Mouse (Mus musculus) gastrocnemius, postnatal 10 days (tissue): Measurements from ENCODE around the gene Tubg1. TPM values are rescaled to one million over a fixed set of nuclear protein-coding genes. Genes with fewer than 3 reads are reported as not detected.

Source experiments
- DNase-seq: peaks from one replicate; pipeline ENCODE4 v3.0.0; 2021; ENCODE audit warnings: mixed read lengths
- long read RNA-seq, 2 experiments: library from polyadenylated mRNA; stranded (forward); transcript quantifications; one replicate each; pipeline ENCODE4 v2.0.0; 2021
- total RNA-seq, 2 experiments: library from RNA; stranded (reverse); gene quantifications; 2 replicates each; pipeline ENCODE4 v1.2.3; 2021

The Tubg1 gene
- total RNA-seq, result 10 to 100 TPM; 37.4 to 39.0 TPM
- long read RNA-seq, experiment 1, transcript Tubg1-201 (11 exons, 1,802 nt), result major isoform, 92 of 99 reads
- long read RNA-seq, experiment 1, partial matches to known transcripts, result 1 of 99 reads
- long read RNA-seq, experiment 1, other reads (novel, unspliced or antisense), result 6 of 99 reads
- long read RNA-seq, experiment 2, transcript Tubg1-201 (11 exons, 1,802 nt), result major isoform, 90 of 98 reads
- long read RNA-seq, experiment 2, partial matches to known transcripts, result 4 of 98 reads
- long read RNA-seq, experiment 2, other reads (novel, unspliced or antisense), result 4 of 98 reads

GRCm38 (mm10) chr11:101119761-101120544 lies at the start of gene Tubg1, which contains the start of gene Retreg3:
Tubg1 (plus strand) TSS chr11:101119938.
Retreg3 (minus strand) TSS chr11:101119893.
- peak; percentile 100 for DNase-seq

- DNase-seq, result no peak
These were observed 49.6 kb upstream of the Tubg1 start for GRCm38 (mm10) chr11:101070189-101070527.

GRCm38 (mm10) chr11:101070987-101071386 lies 48.8 kb upstream of the Tubg1 start:
- DNase-seq, result no peak

- no peak for DNase-seq
These were observed 47.8 kb upstream of the Tubg1 start for GRCm38 (mm10) chr11:101071810-101072428.

- no peak for DNase-seq
These were observed 41.6 kb upstream of the Tubg1 start, which contains the start of gene Hsd17b1 for GRCm38 (mm10) chr11:101078121-101078520. Hsd17b1 (plus strand) TSS chr11:101078411.

- no peak for DNase-seq
These were observed 40.0 kb upstream of the Tubg1 start for GRCm38 (mm10) chr11:101079746-101080145.

GRCm38 (mm10) chr11:101080421-101080820 lies 39.3 kb upstream of the Tubg1 start:
- DNase-seq, result no peak

GRCm38 (mm10) chr11:101081659-101082058 lies 38.1 kb upstream of the Tubg1 start:
- no peak for DNase-seq

- peak; percentile 74 for DNase-seq
These were observed 37.3 kb upstream of the Tubg1 start, which contains the start of gene Coasy for GRCm38 (mm10) chr11:101082208-101083082. Coasy (plus strand) TSS chr11:101082565.

GRCm38 (mm10) chr11:101083083-101083697 lies 36.5 kb upstream of the Tubg1 start:
- no peak for DNase-seq

GRCm38 (mm10) chr11:101084246-101084645 lies 35.5 kb upstream of the Tubg1 start:
- DNase-seq, result no peak

GRCm38 (mm10) chr11:101084811-101085210 lies 34.9 kb upstream of the Tubg1 start:
- DNase-seq, result no peak

- no peak for DNase-seq
These were observed 34.0 kb upstream of the Tubg1 start for GRCm38 (mm10) chr11:101085617-101086322.

GRCm38 (mm10) chr11:101086323-101086674 lies 33.4 kb upstream of the Tubg1 start:
- DNase-seq, result no peak

GRCm38 (mm10) chr11:101086756-101087681 lies 32.7 kb upstream of the Tubg1 start, which contains the start of gene Mlx:
Mlx (plus strand) TSS chr11:101087277.
- peak; percentile 85 for DNase-seq

GRCm38 (mm10) chr11:101087682-101088055 lies 32.1 kb upstream of the Tubg1 start:
- DNase-seq, result no peak

GRCm38 (mm10) chr11:101089931-101090330 lies 29.8 kb upstream of the Tubg1 start:
- no peak for DNase-seq

GRCm38 (mm10) chr11:101094930-101095313 lies 24.8 kb upstream of the Tubg1 start:
- no peak for DNase-seq

- DNase-seq, result peak; percentile 91
These were observed 24.3 kb upstream of the Tubg1 start, which contains the start of gene Psmc3ip for GRCm38 (mm10) chr11:101095314-101096024. Psmc3ip (minus strand) TSS chr11:101095436.
